Mouse (Mus musculus) midbrain, postnatal 0 days (tissue): Measurements from ENCODE around the gene Camkmt. TPM values are rescaled to one million over a fixed set of nuclear protein-coding genes. Genes with fewer than 3 reads are reported as not detected.

ENCODE experiments used
- ATAC-seq: fragments of 200-750 bp; cut with Nextera tagmentation; 2 replicates; pipeline ENCODE4 v1.8.0; 2017; ENCODE audit warnings: moderate number of reproducible peaks, mild to moderate bottlenecking, moderate TSS enrichment, moderate library complexity; ENCODE audit not compliant: low FRiP score
- DNase-seq: peaks from one replicate; pipeline ENCODE4 v3.0.0-alpha.2; 2015; ENCODE audit warnings: low spot score
- H3K27ac ChIP-seq: fragments of 300-500 bp; sonication (generic); 2 replicates; pipeline ENCODE4 v1.5.1; 2014; ENCODE audit warnings: low read depth, mild to moderate bottlenecking, low read length, mixed read lengths
- H3K27me3 ChIP-seq: fragments of 300-500 bp; sonication (generic); 2 replicates; pipeline ENCODE4 v1.6.1; 2014; ENCODE audit warnings: low read length, control low read depth, mixed read lengths; ENCODE audit not compliant: insufficient read depth
- H3K36me3 ChIP-seq: fragments of 300-500 bp; sonication (generic); 2 replicates; pipeline ENCODE4 v1.6.1; 2014; ENCODE audit warnings: low read length, control low read depth, mixed read lengths; ENCODE audit not compliant: insufficient read depth
- H3K4me1 ChIP-seq: fragments of 300-500 bp; sonication (generic); 2 replicates; pipeline ENCODE4 v1.6.1; 2014; ENCODE audit warnings: mild to moderate bottlenecking, control low read depth, antibody characterized with exemption, low read length, mixed read lengths; ENCODE audit not compliant: insufficient read depth
- H3K4me2 ChIP-seq: fragments of 300-500 bp; sonication (generic); 2 replicates; pipeline ENCODE4 v1.6.1; 2014; ENCODE audit warnings: low read depth, mild to moderate bottlenecking, low read length, mixed read lengths; ENCODE audit not compliant: poor library complexity, severe bottlenecking
- H3K4me3 ChIP-seq: fragments of 300-500 bp; sonication (generic); 2 replicates; pipeline ENCODE4 v1.5.1; 2014; ENCODE audit warnings: low read depth, mild to moderate bottlenecking, low read length, moderate library complexity
- H3K9ac ChIP-seq: fragments of 300-500 bp; sonication (generic); replicated peaks from 2 replicates; pipeline ENCODE4 v1.6.1; 2014; ENCODE audit warnings: mild to moderate bottlenecking, low read length, moderate library complexity, mixed read lengths; ENCODE audit not compliant: poor library complexity, severe bottlenecking
- H3K9me3 ChIP-seq: fragments of 300-500 bp; sonication (generic); 2 replicates; pipeline ENCODE4 v1.6.1; 2016; ENCODE audit warnings: low read length, control low read depth
- CTCF ChIP-seq: IDR thresholded peaks from 2 replicates; pipeline ENCODE4 v1.5.1; 2016; ENCODE audit warnings: antibody characterized with exemption, mild to moderate bottlenecking
- WGBS: fragments of 180-500 bp; shearing (Covaris S2); extraction: QIAGEN DNeasy Blood & Tissue Kit; methylation state at CpG from one replicate; pipeline ENCODE4 v1.1.7; 2014; 5-methylcytosine and 5-hydroxymethylcytosine counted together
- polyA plus RNA-seq: library from polyadenylated mRNA; unstranded; fragments of >200 nt; fragmentation: Nextera tagmentation; extraction: Ambion mirVana; gene quantifications from 2 replicates; pipeline ENCODE4 v1.2.1, GENCODE M21; 2015
- total RNA-seq: library from RNA; depleted of rRNA; stranded (reverse); fragments of >200 nt; gene quantifications from 2 replicates; pipeline ENCODE4 v1.2.3, GENCODE M21; 2014

Camkmt gene
- total and polyA plus RNA-seq, 2 experiments from 2014 or later = 6.1 to 21.5 TPM

GRCm38 (mm10) chr17:85432923-85433322 lies 342.6 kb downstream of the Camkmt start:
- no peak for TF ChIP-seq CTCF
- Histone ChIP-seq H3K9ac (no peak overlapping the region), H3K27me3 (peaks cover 14% of the 10 kb centered on the region), H3K4me2 (no peak overlapping the region), H3K27ac (no peak overlapping the region), H3K4me3 (no peak overlapping the region), H3K9me3 (no peaks in the 10 kb centered on the region), H3K36me3 (no peaks in the 10 kb centered on the region), H3K4me1 (no peaks in the 10 kb centered on the region)
- DNase-seq = no peak
- WGBS = 40% methylated on average over 8 of the region's 8 CpGs
- no peak for ATAC-seq

DNA sequence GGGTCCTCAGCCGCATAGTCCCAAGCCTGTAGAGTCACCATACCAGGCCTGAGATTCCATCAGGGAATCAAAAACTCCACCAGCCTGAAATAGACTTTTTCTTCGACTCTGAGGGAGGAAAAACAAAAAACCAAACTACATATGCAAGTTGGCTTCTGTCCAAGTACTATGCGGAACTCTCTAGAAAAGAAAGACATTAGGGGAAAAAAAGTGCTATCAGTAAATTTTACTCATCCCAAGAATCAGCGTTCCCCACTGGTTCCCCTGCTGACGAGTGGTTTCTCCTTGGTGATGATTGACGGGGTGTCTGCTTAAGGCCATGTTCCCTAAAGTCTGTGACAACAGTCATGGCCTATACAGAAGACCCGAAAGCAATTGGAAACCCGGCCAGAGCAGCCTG lies 352.7 kb downstream of the Camkmt start:
- Histone ChIP-seq H3K27me3 (peaks cover 11% of the 10 kb centered on the region; the same call in 1 of the 2 replicates), H3K9me3 (no peaks in the 10 kb centered on the region), H3K4me1 (no peaks in the 10 kb centered on the region), H3K4me2 (no peak overlapping the region), H3K4me3 (no peak overlapping the region), H3K36me3 (no peaks in the 10 kb centered on the region), H3K27ac (no peak overlapping the region), H3K9ac (no peak overlapping the region)
- no peak for TF ChIP-seq CTCF
- DNase-seq (no peak), ATAC-seq (no peak)
- 82% methylated on average over 8 of the region's 8 CpGs for WGBS

- no peaks in the 10 kb centered on the region for H3K9me3 ChIP-seq
- peak; percentile 10 for DNase-seq
- WGBS = 4% methylated on average over 23 of the region's 23 CpGs
- TF ChIP-seq CTCF = no peak
- peak overlapping the region; percentile 0; the same call in 1 of the 2 replicates for H3K4me3 ChIP-seq
- no peaks in the 10 kb centered on the region for H3K36me3 ChIP-seq
- peaks cover 72% of the 10 kb centered on the region for H3K27me3 ChIP-seq
- no peak for ATAC-seq
- no peak overlapping the region for H3K27ac ChIP-seq
- peak overlapping the region; percentile 7 for H3K4me2 ChIP-seq
- H3K4me1 ChIP-seq = no peaks in the 10 kb centered on the region
- no peak overlapping the region for H3K9ac ChIP-seq
These were observed 364.1 kb downstream of the Camkmt start for GRCm38 (mm10) chr17:85454419-85454983.

DNA sequence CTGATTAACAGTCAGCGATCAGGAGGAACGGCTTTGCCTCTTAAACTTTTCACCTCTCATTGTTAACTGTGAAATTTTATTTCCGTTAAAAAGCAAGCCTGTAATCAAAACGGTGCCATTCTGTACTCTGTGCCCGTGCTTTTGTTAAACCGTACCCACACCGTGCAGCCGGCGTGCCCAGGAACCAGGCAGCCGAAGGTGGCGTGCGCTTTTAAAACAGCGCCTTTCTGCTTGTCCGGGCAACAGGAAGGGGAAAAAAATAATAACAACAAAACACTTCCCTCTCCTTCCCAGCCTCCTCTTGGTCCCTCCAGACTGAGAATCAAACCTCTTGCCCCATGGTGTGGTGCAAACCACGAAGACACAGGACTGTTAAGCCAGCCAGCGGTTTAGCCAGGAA lies 364.7 kb downstream of the Camkmt start:
- no peak for ATAC-seq
- Histone ChIP-seq H3K9me3 (no peaks in the 10 kb centered on the region), H3K9ac (no peak overlapping the region), H3K36me3 (no peaks in the 10 kb centered on the region), H3K27me3 (peaks cover 73% of the 10 kb centered on the region), H3K4me3 (no peak overlapping the region), H3K4me2 (no peak overlapping the region; the same call in 1 of the 2 replicates), H3K4me1 (no peaks in the 10 kb centered on the region), H3K27ac (no peak overlapping the region)
- DNase-seq = no peak
- WGBS = 7% methylated on average over 16 of the region's 16 CpGs
- no peak for TF ChIP-seq CTCF

GRCm38 (mm10) chr17:85458075-85458474 lies 367.7 kb downstream of the Camkmt start:
- DNase-seq (no peak), ATAC-seq (no peak)
- no peaks in the 10 kb centered on the region for H3K36me3 ChIP-seq
- no peaks in the 10 kb centered on the region for H3K9me3 ChIP-seq
- H3K27ac ChIP-seq = no peak overlapping the region
- no peak overlapping the region for H3K4me3 ChIP-seq
- no peak for TF ChIP-seq CTCF
- H3K4me1 ChIP-seq = no peaks in the 10 kb centered on the region
- H3K4me2 ChIP-seq = no peak overlapping the region
- H3K9ac ChIP-seq = no peak overlapping the region
- 14% methylated on average over 14 of the region's 14 CpGs for WGBS
- H3K27me3 ChIP-seq = peaks cover 79% of the 10 kb centered on the region

- WGBS = 16% methylated on average over 9 of the region's 9 CpGs
- Histone ChIP-seq H3K27me3 (peaks cover 79% of the 10 kb centered on the region), H3K4me2 (no peak overlapping the region), H3K27ac (no peak overlapping the region), H3K4me3 (no peak overlapping the region), H3K4me1 (no peaks in the 10 kb centered on the region), H3K9me3 (no peaks in the 10 kb centered on the region), H3K36me3 (no peaks in the 10 kb centered on the region), H3K9ac (no peak overlapping the region)
- DNase-seq = no peak
- no peak for ATAC-seq
- TF ChIP-seq CTCF = no peak
These were observed 368.2 kb downstream of the Camkmt start for GRCm38 (mm10) chr17:85458589-85458988.
